Mouse (Mus musculus) right cerebral cortex, postnatal 14 days (tissue): Measurements from ENCODE around the gene Vps45.

Experiments used
- DNase-seq: peaks from one replicate; pipeline ENCODE4 v3.0.0; 2022

Vps45 gene

DNA sequence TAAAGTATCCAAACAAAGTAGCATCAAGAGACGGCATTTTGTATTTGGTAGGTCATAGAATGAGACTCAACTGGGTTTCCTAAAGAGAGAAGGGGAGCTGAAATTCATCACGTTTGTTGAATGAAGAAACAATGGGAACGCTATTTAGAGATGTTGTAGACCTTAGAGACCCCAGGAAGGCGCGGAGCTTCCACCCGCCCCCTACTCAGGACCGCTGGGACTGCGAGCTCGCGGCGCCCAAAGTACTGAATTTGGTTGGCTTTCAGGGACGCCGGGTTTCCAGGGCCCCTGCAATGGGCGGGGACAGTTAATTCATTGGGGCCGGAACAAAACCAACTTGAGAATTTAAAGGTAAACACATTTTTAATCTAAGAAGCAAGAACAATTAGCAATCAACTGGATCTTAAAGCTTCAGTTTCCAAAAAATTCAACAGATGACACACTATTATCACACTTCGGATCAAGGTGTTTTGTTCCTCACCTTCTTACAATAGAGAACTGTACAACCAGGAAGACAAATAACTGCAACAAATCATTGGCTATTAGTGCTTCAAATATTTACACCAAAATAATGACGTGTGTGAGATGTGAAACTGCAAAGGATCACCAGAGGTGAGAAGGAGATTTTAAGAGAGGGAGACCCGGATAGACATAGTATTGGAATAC is at the start of gene Vps45:
Gene Vps45, minus strand, starts transcription at position 236 of the 666 bp plus-strand sequence.
- peak; percentile 69 for DNase-seq

DNA sequence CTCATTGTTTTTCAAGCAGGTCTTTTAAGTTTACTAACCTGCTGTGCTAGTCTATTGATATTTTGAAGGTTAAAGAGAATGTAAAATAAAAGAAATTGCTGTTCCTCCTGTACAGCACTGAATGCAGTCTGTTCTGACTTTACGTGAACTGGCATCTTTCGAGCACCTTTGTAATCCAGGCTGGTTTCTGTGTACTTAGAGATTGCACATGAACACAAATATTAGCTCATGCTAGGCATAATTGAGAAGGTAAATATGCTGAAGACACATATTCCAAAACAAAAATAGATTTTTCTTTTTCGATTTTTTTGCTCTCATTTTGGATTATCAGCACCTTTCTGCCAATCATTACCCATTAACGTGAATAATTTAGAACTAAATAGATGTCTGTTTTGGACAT is 47.9 kb upstream of the Vps45 start:
- no peak for DNase-seq

DNA sequence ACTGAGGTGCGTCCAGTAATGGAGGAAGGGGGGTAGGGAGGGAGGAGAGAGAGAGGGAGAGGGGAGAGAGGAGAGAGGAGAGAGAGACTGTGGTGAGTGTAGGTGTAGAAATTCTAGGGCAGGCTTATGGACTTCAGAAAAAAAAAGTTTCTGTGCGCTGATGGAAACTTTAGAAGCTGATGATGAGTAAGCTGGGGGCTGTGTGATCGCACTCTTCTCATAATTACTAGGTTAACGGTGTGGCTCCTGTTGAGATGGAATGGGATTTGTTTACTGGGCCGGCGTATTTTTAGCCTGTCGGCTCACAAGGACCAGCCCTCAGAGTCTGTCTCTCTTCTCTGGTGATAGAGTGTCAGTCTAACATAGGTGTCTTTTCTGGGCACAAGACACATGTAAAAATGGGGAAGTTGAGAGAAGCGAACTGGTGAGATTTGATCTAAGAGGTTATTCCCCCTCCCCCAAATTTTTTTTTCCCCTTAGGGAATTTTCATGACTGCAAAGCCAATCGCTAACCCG is 47.0 kb upstream of the Vps45 start:
- no peak for DNase-seq

DNA sequence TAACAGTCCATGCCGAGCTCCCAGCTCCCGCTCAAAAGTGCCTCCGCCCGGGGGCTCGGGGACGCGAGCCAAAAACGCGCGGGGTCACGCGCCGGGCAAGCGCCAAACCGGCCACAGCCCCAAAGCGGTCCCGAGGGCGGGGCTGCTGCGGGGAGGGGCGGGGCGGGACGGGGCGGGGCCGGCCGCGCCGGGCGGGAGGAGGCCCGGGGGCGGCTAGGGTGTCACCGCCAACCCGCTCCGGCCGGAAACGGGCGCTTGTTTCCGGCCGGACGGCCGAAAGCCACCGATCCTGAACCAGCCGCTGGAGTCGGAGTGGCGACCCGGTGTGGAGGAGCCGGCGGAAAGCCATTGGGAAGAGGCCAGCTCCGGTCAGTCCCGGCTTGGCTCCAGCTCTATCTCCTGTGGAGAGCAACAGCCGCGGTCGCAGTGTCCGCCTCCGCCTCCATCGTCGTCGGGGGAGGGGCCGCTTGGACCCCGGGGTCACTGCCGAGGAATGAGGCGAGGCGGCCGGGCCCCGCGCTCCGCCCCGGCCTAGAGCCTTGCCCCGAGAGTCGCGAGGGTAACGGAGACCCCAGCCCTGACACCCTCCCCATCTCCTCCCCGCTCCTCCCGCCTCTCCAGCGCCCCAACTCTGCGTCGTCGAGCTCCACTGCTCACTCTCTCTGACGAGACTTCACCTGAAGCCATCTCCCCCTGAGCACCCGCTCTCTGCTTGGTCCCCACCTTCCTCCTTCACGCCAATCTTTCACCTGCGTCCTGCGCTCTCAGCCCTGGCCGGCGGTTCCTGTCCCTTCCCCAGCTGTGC is 46.2 kb upstream of the Vps45 start, which contains the start of gene Otud7b:
Gene Otud7b, plus strand, starts transcription at position 267 of the 805 bp plus-strand sequence.
- peak; percentile 73 for DNase-seq

DNA sequence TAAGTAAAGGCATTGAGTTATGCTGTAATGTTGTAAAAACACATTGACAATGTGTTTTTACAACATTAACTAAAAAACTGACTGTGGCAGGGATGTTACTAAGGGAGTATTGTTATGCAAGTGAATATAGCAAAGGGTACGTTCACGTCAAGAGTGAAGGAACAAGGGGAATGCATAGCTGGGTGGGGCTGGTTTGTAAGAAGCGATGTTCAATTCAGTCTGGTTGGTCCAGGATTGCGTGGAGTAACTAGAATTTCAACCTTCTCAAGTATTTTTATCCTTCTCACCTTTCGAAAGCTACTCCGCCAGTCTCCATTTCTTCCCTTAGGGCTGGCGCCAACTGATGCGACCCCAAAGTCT is 45.6 kb upstream of the Vps45 start:
- DNase-seq: no peak

DNA sequence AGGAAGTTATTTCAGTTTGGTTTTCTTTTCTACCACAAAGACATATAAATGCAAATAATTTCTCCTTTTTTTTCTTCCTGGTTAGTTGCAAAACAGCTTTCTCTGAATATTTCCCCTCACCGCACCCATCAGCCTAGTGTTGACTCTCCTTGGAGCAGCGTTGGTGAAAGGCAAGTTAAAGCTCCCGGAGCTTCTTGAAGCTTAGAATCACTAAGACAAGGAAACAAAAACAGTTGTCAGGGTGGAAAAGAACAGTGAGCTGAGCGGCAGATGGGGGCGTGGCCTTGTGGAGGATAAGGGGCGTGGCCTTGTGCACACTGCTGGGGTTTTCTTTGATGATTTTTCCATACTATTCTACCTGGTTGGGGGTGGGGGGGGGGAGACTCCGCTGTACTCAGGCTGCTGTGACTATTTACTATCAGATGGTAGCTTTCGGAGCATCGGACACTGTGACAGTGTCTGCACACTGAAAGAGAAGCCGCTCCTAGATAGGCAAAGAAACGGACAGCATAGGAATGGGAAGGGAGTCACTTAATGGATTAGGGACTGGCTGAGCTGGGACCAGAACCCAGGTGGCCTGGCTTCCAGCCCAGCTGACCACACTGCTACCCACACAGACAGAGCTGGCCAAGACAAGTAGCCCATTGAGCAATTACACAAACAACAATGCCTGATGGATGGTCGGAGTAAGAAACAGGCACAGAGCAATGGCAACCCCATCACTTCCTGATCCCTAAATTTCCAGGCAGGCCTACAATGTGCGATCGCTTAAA is 44.0 kb upstream of the Vps45 start:
- peak; percentile 33 for DNase-seq

DNA sequence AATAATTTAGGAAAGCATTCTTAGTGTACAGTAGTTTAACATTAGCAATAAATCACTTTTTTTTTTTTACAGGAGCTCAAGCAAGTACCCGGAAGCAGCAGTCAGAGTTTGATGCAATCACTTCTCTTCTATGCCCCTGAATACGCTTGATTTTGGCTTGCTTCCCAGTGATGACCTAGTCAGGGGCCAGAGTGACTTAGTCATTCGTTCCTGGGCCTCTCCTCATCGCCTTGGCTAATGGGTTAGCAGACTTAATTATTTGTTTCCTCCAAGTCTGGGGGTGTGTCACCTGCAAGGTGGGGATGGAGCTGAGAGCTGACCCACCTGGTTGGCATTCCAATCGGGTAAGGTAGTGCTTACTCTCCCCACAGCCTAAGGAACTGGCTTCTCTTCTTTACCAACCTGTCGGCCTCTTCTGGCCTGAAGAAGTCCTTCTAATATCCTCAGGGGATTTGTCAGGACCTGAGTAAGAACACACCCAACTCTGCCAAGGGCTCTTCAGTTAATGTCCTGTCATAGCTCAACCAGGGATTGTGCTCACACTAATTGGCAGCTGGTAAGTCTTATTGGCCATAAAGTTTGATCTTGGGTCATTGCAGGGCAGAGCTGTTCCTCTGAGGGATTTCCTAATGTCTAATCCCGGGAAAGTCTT is 40.5 kb upstream of the Vps45 start:
- no peak for DNase-seq

DNA sequence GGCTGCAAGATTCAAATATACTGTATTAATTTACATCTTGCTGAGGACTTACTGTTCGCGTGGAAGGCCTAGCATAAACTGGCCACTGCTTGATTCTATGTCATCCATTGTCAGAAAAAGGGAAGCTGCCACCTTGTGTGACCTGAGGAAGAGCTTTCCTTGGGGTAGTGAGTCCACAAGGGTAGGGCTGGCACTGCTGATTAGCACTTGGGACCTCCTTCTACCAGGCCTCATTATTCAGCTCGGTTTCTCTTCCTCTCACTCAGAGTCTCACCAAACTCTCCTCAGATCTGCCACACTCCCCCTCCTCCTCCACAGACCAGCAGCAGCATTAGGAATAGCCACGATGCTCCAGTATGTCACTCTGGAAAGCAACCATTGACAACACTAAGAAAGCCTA is 39.9 kb upstream of the Vps45 start:
- DNase-seq: no peak

DNA sequence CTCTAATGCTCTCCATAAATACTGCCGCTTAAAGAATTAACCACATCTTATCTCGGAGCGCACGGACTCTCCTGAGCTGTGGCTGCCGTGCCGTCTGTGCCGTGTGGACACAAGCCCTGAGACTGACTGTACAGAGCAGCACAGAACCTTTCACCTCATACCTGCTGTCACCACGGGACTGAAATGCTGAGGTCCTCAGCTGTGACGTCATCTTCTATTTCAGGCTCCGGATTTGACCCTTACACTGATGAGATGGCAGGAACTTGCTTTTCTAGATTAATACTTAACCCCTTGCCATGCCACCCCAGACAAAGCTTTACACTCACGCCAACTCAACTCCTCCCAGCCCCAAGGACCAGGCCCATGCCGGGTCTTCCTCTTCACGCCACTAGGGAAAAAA is 35.9 kb upstream of the Vps45 start:
- DNase-seq: no peak

DNA sequence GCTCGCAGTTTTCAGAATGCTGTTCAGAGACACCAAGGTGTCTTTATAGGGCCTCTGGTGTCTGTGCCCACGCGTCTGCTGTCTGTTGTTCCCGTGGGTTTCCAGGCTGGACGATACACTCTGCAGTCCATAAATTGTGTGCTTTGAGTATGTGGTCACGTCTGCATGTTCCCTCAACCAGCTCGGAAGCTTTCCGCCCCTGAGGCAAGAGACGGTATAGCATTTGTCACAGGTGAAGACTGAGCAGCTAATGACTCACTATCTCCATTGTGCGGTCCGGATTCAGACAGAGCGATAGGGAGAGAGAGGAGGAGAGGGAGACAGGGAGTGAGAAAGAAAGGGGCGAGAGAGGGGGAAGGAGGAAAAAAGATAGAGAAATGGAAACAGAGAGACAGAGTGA is 35.2 kb upstream of the Vps45 start:
- DNase-seq: no peak

DNA sequence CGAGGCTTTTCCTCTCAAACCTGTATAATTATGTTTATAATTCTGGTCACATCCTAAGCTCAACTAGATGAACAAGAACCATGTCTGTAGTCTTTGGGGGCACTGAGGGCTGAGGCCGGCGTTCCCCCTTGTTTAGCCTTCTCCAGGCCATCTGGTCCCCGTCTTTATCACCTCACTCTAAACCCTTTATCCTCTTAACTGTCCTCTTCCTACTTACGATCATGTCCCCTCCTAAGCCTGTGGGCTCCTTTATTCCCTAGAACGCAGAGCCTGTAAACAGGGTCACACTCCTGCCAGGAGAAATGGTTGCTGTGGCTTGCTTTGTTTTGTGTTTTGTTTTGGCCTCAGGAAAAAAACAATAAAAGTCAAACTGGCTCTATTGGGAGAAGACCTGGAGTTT is 33.7 kb upstream of the Vps45 start:
- no peak for DNase-seq

DNA sequence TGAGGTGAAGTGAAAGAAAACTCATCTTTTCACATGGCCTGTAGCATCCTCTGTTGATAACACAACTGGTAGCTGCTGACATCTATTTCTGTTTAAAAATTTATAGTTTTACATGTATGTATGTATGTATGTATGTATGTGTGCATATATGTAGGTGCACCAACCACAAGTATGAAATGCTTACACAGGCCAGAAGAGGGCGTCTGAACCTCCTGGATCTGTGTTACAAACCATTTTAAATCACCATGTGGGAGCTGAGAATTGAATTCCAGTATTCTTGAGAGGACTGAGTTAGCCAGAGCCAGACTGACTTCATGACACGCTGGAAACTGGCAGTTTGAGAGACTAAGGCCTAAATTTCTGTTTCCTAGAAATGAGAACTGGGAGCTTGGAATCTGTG is 32.9 kb upstream of the Vps45 start:
- no peak for DNase-seq

DNA sequence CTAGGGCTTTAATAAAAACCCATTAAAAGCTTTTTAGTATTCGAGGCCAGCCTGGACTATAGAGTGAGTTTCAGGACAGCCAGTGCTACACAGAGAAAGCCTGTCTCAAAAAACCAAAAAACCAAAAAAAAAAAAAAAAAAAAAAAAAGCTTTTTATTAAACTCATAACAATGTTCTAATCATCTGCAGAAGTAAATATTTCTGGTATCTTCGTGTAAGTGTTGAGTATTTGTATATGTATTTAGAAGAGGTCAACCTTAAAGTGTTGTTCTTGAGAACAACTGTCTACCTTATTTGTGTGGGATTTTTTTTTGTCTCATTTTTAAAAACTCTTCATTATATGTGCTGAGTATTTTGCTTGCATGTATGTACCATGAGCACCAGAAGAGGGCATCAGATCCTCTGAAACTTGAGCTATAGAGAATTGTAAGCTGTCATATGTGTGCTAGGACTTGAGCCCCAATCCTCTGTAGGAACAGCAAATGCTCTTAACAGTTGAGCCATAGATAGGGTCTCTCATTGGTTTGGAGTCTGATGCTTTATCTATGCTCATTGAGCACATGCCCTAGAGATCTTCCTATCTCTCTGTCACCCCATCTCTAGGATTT is 31.7 kb upstream of the Vps45 start:
- no peak for DNase-seq

DNA sequence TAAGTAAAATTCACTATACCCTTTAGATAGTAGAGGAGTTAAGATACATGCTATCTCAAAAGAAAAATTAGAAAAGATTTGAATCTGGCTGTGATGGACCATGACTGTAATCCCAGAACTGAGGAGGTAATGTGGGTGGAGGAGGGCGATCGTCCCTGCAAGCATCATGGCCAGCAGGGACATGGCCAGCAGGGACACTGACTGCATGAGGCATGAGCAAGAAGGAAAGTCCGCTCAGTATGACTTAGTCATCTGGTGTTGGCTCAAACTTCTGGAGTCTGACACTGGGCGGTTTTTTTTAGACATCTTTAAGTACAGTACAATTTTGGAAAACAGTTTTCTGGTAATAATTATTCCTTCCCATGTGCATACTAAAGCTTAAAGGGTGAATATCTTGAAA is 29.5 kb upstream of the Vps45 start:
- DNase-seq: no peak

DNA sequence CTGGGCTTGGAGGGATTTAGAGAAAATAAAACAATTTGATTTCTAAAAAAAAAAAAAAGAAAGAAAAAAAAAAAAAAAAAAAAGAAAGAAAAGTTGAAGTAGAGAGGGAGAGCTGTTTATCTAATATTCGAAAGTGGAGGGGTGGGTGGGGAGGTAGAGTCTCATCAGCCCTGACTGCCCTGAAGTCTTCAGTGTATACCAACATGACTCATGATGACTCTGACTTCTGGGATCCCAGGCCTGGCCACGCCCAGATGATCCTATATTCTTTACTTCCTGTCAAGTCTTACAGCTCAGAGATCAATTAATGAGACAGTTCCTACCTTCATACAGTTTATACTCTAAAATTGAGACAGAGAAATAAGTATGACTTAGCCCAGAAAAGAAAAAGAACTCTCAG is 29.0 kb upstream of the Vps45 start:
- no peak for DNase-seq

DNA sequence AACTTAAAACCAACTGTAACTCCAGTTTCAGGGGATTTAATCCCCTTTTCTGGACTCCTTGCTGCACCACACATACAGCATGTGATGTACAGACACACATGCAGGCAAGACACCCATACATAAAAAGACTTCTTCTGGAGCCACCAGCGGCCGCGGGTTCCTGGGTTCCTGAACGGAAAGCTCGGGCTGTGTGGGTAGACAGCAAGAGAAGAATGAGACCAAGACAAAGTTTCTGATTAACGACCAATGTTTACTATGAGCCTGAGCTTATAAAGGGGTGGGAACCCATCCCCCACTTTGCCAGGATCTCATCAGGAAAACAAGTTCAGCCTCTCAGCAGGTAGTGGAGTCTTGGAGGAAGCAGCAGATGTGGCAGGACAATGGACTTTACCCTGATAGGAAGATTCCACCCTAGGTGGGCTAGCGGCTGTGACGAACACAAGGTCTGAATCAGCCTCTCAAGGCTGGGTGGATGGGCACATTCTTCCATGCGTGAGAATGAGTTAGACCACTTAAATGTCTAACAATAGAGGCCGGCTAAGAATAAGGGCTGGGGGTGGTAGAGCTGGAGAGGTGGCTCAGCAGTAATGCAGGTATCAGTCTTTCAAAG is 26.0 kb upstream of the Vps45 start:
- DNase-seq: no peak

DNA sequence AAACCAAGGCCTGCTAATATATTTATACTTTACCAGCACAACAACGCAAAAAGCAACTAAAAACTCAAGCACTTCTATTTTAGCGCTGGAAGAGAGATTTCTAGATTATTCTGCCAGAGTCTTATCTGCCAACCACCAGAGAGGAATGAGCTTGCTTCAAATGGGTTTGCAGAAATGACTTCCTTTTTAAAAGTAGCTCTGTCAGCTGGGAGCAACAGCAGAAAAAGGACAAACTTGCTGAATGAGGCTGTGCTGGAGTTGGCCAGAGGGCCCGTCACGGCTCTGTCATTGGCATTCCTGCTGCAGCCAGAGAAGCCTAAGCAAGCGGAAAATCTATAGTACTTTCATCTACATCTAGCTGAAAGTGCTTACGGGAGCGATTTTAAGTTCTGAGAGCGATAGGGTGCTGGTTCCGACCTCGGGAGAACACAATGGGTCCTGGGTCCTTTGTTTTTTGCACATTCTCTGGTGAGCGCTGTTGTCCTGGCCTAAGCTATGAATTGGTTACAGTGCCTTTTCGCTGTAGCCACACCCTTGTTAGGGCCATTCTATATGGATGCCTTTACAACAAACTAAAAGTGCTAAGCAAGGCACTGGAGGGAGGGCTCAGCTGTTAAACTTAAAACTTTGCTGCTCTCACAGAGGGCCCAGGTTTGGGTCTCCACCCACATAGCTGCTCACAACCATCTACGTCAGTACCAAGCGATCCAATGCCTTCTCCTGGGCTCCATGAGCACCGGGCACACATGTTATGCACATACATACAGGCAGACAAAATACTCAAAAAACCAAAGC is 24.6 kb upstream of the Vps45 start:
- DNase-seq: no peak

DNA sequence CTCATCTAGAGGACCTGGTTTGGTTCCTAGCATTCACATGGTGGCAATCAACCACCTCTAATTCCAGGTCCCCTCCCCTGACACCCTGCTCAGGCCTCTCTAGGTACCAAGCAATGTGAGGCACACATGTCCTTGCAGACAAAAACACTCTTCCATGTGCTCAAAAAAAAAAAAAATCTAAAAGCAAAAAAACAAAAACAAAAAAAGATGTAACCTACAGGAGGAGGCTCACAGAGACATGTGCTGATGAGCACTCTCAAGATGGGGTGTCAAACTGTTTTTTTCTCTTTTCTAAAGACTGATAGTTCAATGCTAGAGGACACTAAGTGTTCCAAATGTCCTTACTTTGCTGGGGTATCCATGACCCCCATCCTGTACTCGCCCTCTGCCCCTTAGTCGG is 23.8 kb upstream of the Vps45 start:
- no peak for DNase-seq

DNA sequence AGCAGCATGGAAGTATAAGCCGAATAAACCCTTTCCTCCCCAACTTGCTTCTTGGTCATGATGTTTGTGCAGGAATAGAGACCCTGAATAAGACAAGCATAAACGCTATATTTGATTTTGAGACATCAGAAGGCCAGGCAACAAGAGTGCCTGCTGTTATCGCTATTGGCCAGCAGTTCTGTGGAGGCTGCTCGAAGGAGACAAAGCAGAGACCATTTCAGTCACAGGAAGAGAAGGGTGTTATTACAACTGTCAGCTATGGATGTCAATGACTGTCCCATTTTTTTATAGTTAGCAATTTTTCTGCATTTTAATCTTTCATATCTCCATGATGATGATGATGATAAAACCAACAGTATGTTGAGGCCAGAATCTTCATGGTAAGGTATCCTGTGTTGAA is 23.4 kb upstream of the Vps45 start:
- DNase-seq: no peak

DNA sequence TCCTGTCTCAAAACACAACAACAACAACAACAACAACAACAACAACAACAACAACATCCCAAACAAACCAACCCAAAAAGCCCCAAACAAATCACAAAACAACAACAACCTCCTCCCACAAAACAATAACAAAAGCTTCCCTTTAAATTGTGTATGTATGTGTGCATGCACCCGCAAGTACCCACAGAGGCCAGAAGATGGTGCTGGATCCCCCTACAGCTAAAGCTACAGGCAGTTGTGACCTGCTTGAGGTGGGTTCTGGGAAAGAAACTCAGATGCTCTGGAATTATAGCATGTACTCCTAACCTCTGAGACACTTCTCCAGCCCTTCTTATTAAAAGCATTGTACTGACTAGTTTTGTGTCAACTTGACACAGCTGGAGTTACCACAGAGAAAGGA is 22.7 kb upstream of the Vps45 start:
- no peak for DNase-seq

DNA sequence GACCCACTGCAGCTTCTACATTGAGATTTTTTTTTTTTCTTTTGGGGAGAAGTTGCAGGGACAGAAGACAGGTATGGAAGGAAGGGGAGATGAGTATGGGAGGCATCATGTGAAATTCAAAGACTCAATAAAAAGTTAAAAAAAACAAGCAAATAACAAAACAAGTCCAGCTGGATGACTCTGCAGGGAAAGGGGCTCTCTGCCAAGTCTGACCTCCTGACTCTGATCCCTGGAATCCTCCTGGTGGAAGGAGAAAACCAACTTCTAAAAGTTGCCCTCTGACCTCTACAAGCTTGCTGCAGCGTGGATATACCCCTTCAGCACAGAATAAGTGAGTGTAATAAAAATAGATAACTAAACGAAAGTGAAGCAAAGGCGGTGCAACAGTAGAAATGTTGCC is 20.4 kb upstream of the Vps45 start:
- no peak for DNase-seq
